Mouse (Mus musculus): ENCODE results near the gene Matn1. TPM values are rescaled to one million over a fixed set of nuclear protein-coding genes. Genes with fewer than 3 reads are reported as not detected.

Gene Matn1
- polyA plus RNA-seq, 1 experiment from 2014 or later = not detected

- no peak for ATAC-seq
- TF ChIP-seq CTCF (IDR thresholded peaks at IDR 0.05; ENCODE audit: low read depth) = no peak
- H3K9ac ChIP-seq (ENCODE audit: low read depth, low read length) = no peak overlapping the region
- no peaks in the 10 kb centered on the region for H3K27me3 ChIP-seq (replicated peaks; ENCODE audit: control insufficient read depth, insufficient read depth, low read length)
- no peaks in the 10 kb centered on the region for H3K4me1 ChIP-seq (replicated peaks; ENCODE audit: control insufficient read depth, insufficient read depth, low read length)
- 54% methylated on average over 7 of the region's 7 CpGs for WGBS
- no peak overlapping the region for H3K4me3 ChIP-seq (ENCODE audit: low read depth, low read length)
- H3K4me2 ChIP-seq (replicated peaks; ENCODE audit: low read depth) = no peak overlapping the region
- H3K27ac ChIP-seq (ENCODE audit: low read depth, low read length) = no peak overlapping the region
- H3K36me3 ChIP-seq (ENCODE audit: control insufficient read depth, insufficient read depth) = no peaks in the 10 kb centered on the region
- H3K9me3 ChIP-seq (ENCODE audit: control insufficient read depth) = no peaks in the 10 kb centered on the region
These were observed 29.7 kb upstream of the Matn1 start for GRCm38 (mm10) chr4:130914527-130914926.

GRCm38 (mm10) chr4:130915006-130915667 lies 29.0 kb upstream of the Matn1 start:
- Histone ChIP-seq H3K4me1 (replicated peaks; ENCODE audit: control insufficient read depth, insufficient read depth, low read length) (no peaks in the 10 kb centered on the region), H3K9ac (ENCODE audit: low read depth, low read length) (no peak overlapping the region), H3K4me2 (replicated peaks; ENCODE audit: low read depth) (no peak overlapping the region; the same call in 1 of the 2 replicates), H3K9me3 (ENCODE audit: control insufficient read depth) (no peaks in the 10 kb centered on the region), H3K4me3 (ENCODE audit: low read depth, low read length) (no peak overlapping the region), H3K27me3 (replicated peaks; ENCODE audit: control insufficient read depth, insufficient read depth, low read length) (no peaks in the 10 kb centered on the region), H3K27ac (ENCODE audit: low read depth, low read length) (no peak overlapping the region), H3K36me3 (ENCODE audit: control insufficient read depth, insufficient read depth) (no peaks in the 10 kb centered on the region)
- 57% methylated on average over 12 of the region's 12 CpGs for WGBS
- ATAC-seq = no peak
- TF ChIP-seq CTCF (IDR thresholded peaks at IDR 0.05; ENCODE audit: low read depth) = no peak

- no peak overlapping the region for H3K27ac ChIP-seq (ENCODE audit: low read depth, low read length)
- H3K4me3 ChIP-seq (ENCODE audit: low read depth, low read length) = no peak overlapping the region
- no peak overlapping the region for H3K4me2 ChIP-seq (replicated peaks; ENCODE audit: low read depth)
- no peaks in the 10 kb centered on the region for H3K9me3 ChIP-seq (ENCODE audit: control insufficient read depth)
- ATAC-seq = no peak
- no peaks in the 10 kb centered on the region for H3K27me3 ChIP-seq (replicated peaks; ENCODE audit: control insufficient read depth, insufficient read depth, low read length)
- H3K36me3 ChIP-seq (ENCODE audit: control insufficient read depth, insufficient read depth) = no peaks in the 10 kb centered on the region
- TF ChIP-seq CTCF (IDR thresholded peaks at IDR 0.05; ENCODE audit: low read depth) = no peak
- H3K4me1 ChIP-seq (replicated peaks; ENCODE audit: control insufficient read depth, insufficient read depth, low read length) = no peaks in the 10 kb centered on the region
- no peak overlapping the region for H3K9ac ChIP-seq (ENCODE audit: low read depth, low read length)
- 69% methylated on average over 7 of the region's 7 CpGs for WGBS
These were observed 28.5 kb upstream of the Matn1 start for GRCm38 (mm10) chr4:130915668-130916035.

DNA sequence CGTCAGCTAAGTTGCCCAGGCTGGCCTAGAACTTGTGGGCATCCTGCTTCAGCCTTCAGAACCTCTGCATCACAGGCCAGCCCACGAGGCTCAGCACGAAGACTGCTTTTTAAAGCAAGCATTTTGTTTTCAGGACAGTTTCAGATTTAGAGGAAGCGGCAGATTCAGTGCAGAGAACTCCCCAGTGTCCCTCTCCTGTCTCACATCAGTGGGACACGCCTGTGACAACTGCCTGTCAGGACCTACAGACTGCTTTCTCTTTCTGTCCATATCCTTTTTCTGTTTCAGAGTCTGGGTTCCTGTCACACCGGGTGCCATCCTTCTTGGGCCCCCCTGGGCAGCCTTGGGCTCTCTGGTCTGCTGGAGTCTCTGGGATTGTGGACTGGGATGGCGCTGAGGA lies 27.5 kb upstream of the Matn1 start:
- 75% methylated on average over 7 of the region's 7 CpGs for WGBS
- Histone ChIP-seq H3K4me3 (ENCODE audit: low read depth, low read length) (no peak overlapping the region), H3K27me3 (replicated peaks; ENCODE audit: control insufficient read depth, insufficient read depth, low read length) (no peaks in the 10 kb centered on the region), H3K9ac (ENCODE audit: low read depth, low read length) (no peak overlapping the region), H3K4me2 (replicated peaks; ENCODE audit: low read depth) (no peak overlapping the region), H3K9me3 (ENCODE audit: control insufficient read depth) (no peaks in the 10 kb centered on the region), H3K4me1 (replicated peaks; ENCODE audit: control insufficient read depth, insufficient read depth, low read length) (no peaks in the 10 kb centered on the region), H3K27ac (ENCODE audit: low read depth, low read length) (no peak overlapping the region), H3K36me3 (ENCODE audit: control insufficient read depth, insufficient read depth) (no peaks in the 10 kb centered on the region)
- TF ChIP-seq CTCF (IDR thresholded peaks at IDR 0.05; ENCODE audit: low read depth) = no peak
- ATAC-seq = no peak

- Histone ChIP-seq H3K9ac (ENCODE audit: low read depth, low read length) (no peak overlapping the region), H3K27ac (ENCODE audit: low read depth, low read length) (no peak overlapping the region), H3K4me1 (replicated peaks; ENCODE audit: control insufficient read depth, insufficient read depth, low read length) (no peaks in the 10 kb centered on the region), H3K9me3 (ENCODE audit: control insufficient read depth) (no peaks in the 10 kb centered on the region), H3K4me3 (ENCODE audit: low read depth, low read length) (no peak overlapping the region), H3K4me2 (replicated peaks; ENCODE audit: low read depth) (no peak overlapping the region), H3K27me3 (replicated peaks; ENCODE audit: control insufficient read depth, insufficient read depth, low read length) (no peaks in the 10 kb centered on the region), H3K36me3 (ENCODE audit: control insufficient read depth, insufficient read depth) (no peaks in the 10 kb centered on the region)
- 65% methylated on average over 4 of the region's 4 CpGs for whole genome bisulfite sequencing
- TF ChIP-seq CTCF (IDR thresholded peaks at IDR 0.05; ENCODE audit: low read depth) = no peak
- ATAC-seq = no peak
These were observed 26.6 kb upstream of the Matn1 start for GRCm38 (mm10) chr4:130917564-130917963.

DNA sequence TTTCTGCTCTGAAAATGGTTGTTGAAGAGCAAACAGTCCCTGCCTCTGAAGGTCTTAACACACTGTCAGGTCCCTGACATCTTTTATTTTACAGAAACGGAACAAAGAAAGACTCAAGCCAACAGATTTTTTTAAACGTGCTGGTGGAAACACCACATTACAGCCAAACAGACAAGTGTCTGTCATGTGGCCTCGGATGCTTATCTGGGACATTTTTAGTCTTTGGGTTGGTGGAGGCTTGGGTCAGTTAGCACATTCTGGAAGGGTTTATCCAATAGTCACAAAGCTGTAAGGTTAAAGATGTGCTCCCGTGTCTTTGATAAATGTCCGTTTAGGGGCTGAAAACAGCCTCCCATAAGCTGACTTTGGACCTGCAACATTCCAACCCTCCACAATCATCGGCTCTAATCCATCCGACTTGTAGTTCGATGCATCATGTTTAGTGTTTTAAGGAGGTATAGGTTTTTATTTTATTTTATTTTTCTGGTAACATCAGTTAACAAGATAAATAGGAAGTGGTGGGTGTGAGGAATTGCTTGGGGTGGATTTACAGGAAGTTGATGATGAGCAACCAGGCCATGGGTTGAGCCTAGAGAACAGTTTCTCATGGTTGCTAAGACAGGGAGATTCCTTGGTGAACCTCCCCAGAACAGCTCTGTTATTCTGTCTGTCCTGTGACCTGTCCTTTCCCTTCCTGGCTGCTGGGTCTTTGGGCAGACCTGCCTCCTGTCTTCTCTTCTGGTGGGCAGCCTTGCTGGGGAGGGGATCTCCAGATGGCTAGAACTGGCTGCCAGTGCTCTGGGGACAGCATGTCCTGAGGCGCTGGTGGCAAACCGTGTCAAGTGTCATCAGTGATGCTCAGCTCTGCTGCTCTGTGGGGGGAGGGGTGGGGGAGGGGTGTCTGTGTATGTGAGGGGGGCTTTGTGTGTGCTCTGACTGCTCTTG lies 25.1 kb upstream of the Matn1 start:
- H3K27me3 ChIP-seq (replicated peaks; ENCODE audit: control insufficient read depth, insufficient read depth, low read length) = no peaks in the 10 kb centered on the region
- no peaks in the 10 kb centered on the region for H3K4me1 ChIP-seq (replicated peaks; ENCODE audit: control insufficient read depth, insufficient read depth, low read length)
- WGBS = 71% methylated on average over 10 of the region's 10 CpGs
- H3K9me3 ChIP-seq (ENCODE audit: control insufficient read depth) = no peaks in the 10 kb centered on the region
- H3K4me3 ChIP-seq (ENCODE audit: low read depth, low read length) = no peak overlapping the region
- H3K4me2 ChIP-seq (replicated peaks; ENCODE audit: low read depth) = no peak overlapping the region
- no peaks in the 10 kb centered on the region for H3K36me3 ChIP-seq (ENCODE audit: control insufficient read depth, insufficient read depth)
- H3K9ac ChIP-seq (ENCODE audit: low read depth, low read length) = no peak overlapping the region
- H3K27ac ChIP-seq (ENCODE audit: low read depth, low read length) = no peak overlapping the region
- ATAC-seq = no peak
- no peak for TF ChIP-seq CTCF (IDR thresholded peaks at IDR 0.05; ENCODE audit: low read depth)
